Mouse (Mus musculus) left cerebral cortex, postnatal 36 days (tissue): Measurements from ENCODE around the gene Slc9a2. TPM values are rescaled to one million over a fixed set of nuclear protein-coding genes. Genes with fewer than 3 reads are reported as not detected.
"Not testable (repeated sequence)": the region's sequence is repeated elsewhere in the genome, so short reads cannot be mapped to it uniquely, and the experiment has no call there.

Experiments used
- DNase-seq, 2 experiments: peaks; one replicate each; pipeline ENCODE4 v3.0.0; 2021 to 2022; ENCODE audit warnings: low spot score in 2 of 2, mixed read lengths in 1 of 2
- intact Hi-C: fragments of 180-260 bp; cut with DNase I; formaldehyde crosslinking; loops from one replicate; pipeline ENCODE4 v1.15.1; 2025
- total RNA-seq, 2 experiments: library from RNA; stranded (reverse); gene quantifications; 2 replicates each; pipeline ENCODE4 v1.2.3; 2021

Gene Slc9a2
- total RNA-seq, 2 experiments from 2014 or later = 1.7 to 3.1 TPM

- no peak for DNase-seq
- intact Hi-C loops = no loop called here
These were observed 13.9 kb downstream of the Slc9a2 start for GRCm38 (mm10) chr1:40694296-40694695.

- DNase-seq = no peak
- intact Hi-C loops = no loop called here
These were observed 16.1 kb downstream of the Slc9a2 start for GRCm38 (mm10) chr1:40696436-40696835.

- DNase-seq = no peak
- intact Hi-C loops = no loop called here
These were observed 24.7 kb downstream of the Slc9a2 start for GRCm38 (mm10) chr1:40705099-40705498.

GRCm38 (mm10) chr1:40714950-40715349 lies 34.6 kb downstream of the Slc9a2 start:
- DNase-seq = no peak
- intact Hi-C loops = no loop called here

GRCm38 (mm10) chr1:40726051-40726450 lies 45.7 kb downstream of the Slc9a2 start:
- intact Hi-C loops = no loop called here

GRCm38 (mm10) chr1:40727404-40727803 lies 47.0 kb downstream of the Slc9a2 start:
- DNase-seq = no peak
- intact Hi-C loops = no loop called here

More at GRCm38 (mm10) chr1:40726051-40726450, 45.7 kb downstream of the Slc9a2 start:
- no peak for DNase-seq

GRCm38 (mm10) chr1:40728636-40729035 lies 48.3 kb downstream of the Slc9a2 start:
- DNase-seq = no peak
- intact Hi-C loops = no loop called here

GRCm38 (mm10) chr1:40737671-40738070 lies 57.3 kb downstream of the Slc9a2 start:
- intact Hi-C loops = no loop called here
- no peak for DNase-seq

- intact Hi-C loops, DNase-seq: not testable (repeated sequence)
These were observed 57.9 kb downstream of the Slc9a2 start for GRCm38 (mm10) chr1:40738246-40738645.

- intact Hi-C loops = no loop called here
- DNase-seq = no peak
These were observed 60.4 kb downstream of the Slc9a2 start for GRCm38 (mm10) chr1:40740739-40741138.

GRCm38 (mm10) chr1:40746089-40746488 lies 65.7 kb downstream of the Slc9a2 start:
- intact Hi-C loops = no loop called here
- no peak for DNase-seq

GRCm38 (mm10) chr1:40759751-40760445 lies 79.5 kb downstream of the Slc9a2 start:
- no peak for DNase-seq
- intact Hi-C loops = no loop called here

- intact Hi-C loops = no loop called here
- no peak for DNase-seq
These were observed 83.7 kb downstream of the Slc9a2 start for GRCm38 (mm10) chr1:40764042-40764441.

- intact Hi-C loops = loop anchor here (5.0 kb wide), 1 partner anchor 182 kb away; the partner anchor contains the start of gene Slc9a4
- DNase-seq = no peak
These were observed 84.4 kb downstream of the Slc9a2 start for GRCm38 (mm10) chr1:40764701-40765275.

- intact Hi-C loops = loop anchor here (5.0 kb wide), 1 partner anchor 183 kb away; the partner anchor contains the start of gene Slc9a4
- DNase-seq = no peak
These were observed 85.1 kb downstream of the Slc9a2 start for GRCm38 (mm10) chr1:40765521-40765920.

GRCm38 (mm10) chr1:40767588-40767987 lies 87.2 kb downstream of the Slc9a2 start:
- intact Hi-C loops = loop anchor here (5.0 kb wide), 1 partner anchor 185 kb away; the partner anchor contains the start of gene Slc9a4
- no peak for DNase-seq

GRCm38 (mm10) chr1:40768606-40769005 lies 88.2 kb downstream of the Slc9a2 start:
- intact Hi-C loops = loop anchor here (5.0 kb wide), 1 partner anchor 186 kb away; the partner anchor contains the start of gene Slc9a4
- peak; percentile 18 to 27 for DNase-seq

- intact Hi-C loops = loop anchor here (5.0 kb wide), 1 partner anchor 187 kb away; the partner anchor contains the start of gene Slc9a4
- no peak for DNase-seq
These were observed 89.0 kb downstream of the Slc9a2 start for GRCm38 (mm10) chr1:40769331-40769894.

GRCm38 (mm10) chr1:40771196-40771970 lies 91.0 kb downstream of the Slc9a2 start:
- DNase-seq = no peak
- intact Hi-C loops = no loop called here

GRCm38 (mm10) chr1:40773234-40773633 lies 92.9 kb downstream of the Slc9a2 start:
- intact Hi-C loops = no loop called here
- no peak for DNase-seq
